In the genomic region with DNA sequence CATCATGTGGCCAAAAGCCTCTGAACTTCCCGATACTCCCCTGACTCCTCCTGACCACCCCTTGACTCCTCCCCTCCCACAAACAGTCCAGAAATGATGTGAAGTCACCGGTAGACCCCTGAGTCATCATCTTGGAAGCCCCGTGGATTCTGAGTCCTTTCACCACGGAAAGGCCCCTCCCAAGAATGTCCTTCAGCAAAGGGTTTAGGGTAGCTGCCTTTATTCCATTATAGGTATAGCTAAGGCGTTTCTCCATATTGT, we compare ENCODE assay signal across 22 mouse cellular contexts. TPM values are rescaled to one million over a fixed set of nuclear protein-coding genes. Genes with fewer than 3 reads are reported as not detected.
DNase-seq lines count a peak whose midpoint lies in the region; ATAC-seq and TF ChIP-seq lines count a peak whose summit lies in the region.
"Had no signal": no experiment of that assay in that cellular context is flagged by ENCODE, and none has a peak within 500 bp of the region (broad histone marks: within the 10 kb centered on the region; RNA-seq: fewer than 3 reads in every experiment).

No protein-coding gene starts in this region.

- peaks cover 27% of the 10 kb centered on the region for H3K27me3 ChIP-seq in hindbrain, embryonic 11.5 days (ENCODE audit: control insufficient read depth, insufficient read depth, low read length)
- peaks cover 13% of the 10 kb centered on the region for H3K27me3 ChIP-seq in hindbrain, embryonic 16.5 days (replicated peaks; ENCODE audit: control insufficient read depth, insufficient read depth, low read length)
- H3K27me3 ChIP-seq in E14TG2a.4 (ENCODE audit: insufficient read depth, low read length) = peaks cover 77% of the 10 kb centered on the region
- H3K27me3 ChIP-seq: embryonic facial prominence, embryonic 12.5 days had no signal

- intact Hi-C loops in heart, postnatal 25 days (cut with DNase I) = no loop called here

- H3K27ac ChIP-seq in hindbrain, embryonic 11.5 days (ENCODE audit: low read depth, low read length) = no peak overlapping the region
- H3K27ac ChIP-seq in hindbrain, embryonic 16.5 days (ENCODE audit: low read depth, low read length) = no peak overlapping the region
- H3K27ac ChIP-seq: embryonic facial prominence, embryonic 12.5 days had no signal

- H3K9me3 ChIP-seq in hindbrain, embryonic 11.5 days (ENCODE audit: control insufficient read depth, low read length) = no peaks in the 10 kb centered on the region
- H3K9me3 ChIP-seq in hindbrain, embryonic 16.5 days (ENCODE audit: control insufficient read depth, low read length) = no peaks in the 10 kb centered on the region
- no peaks in the 10 kb centered on the region for H3K9me3 ChIP-seq in E14TG2a.4 (ENCODE audit: low read length)
- H3K9me3 ChIP-seq: embryonic facial prominence, embryonic 12.5 days; megakaryocyte, embryonic 14.5 days had no signal

- H3K36me3 ChIP-seq in hindbrain, embryonic 11.5 days (ENCODE audit: control insufficient read depth, insufficient read depth, low read length) = no peaks in the 10 kb centered on the region
- no peaks in the 10 kb centered on the region for H3K36me3 ChIP-seq in hindbrain, embryonic 16.5 days (ENCODE audit: control insufficient read depth, insufficient read depth, low read length)
- H3K36me3 ChIP-seq in E14TG2a.4 (ENCODE audit: insufficient read depth, low read length) = no peaks in the 10 kb centered on the region
- H3K36me3 ChIP-seq: embryonic facial prominence, embryonic 12.5 days had no signal

- 22% methylated on average over 5 of the region's 5 CpGs for WGBS in hindbrain, embryonic 11.5 days
- WGBS in hindbrain, embryonic 16.5 days = 18% methylated on average over 5 of the region's 5 CpGs

- no peak overlapping the region for H3K4me2 ChIP-seq in hindbrain, embryonic 11.5 days (replicated peaks; ENCODE audit: low read depth, low read length)
- no peak overlapping the region for H3K4me2 ChIP-seq in hindbrain, embryonic 16.5 days (ENCODE audit: low read length)
- H3K4me2 ChIP-seq: embryonic facial prominence, embryonic 12.5 days had no signal

- TF ChIP-seq CTCF in E14TG2a.4 (conservative IDR thresholded peaks at IDR 0.05; ENCODE audit: low read length) = no peak

- H3K4me3 ChIP-seq in hindbrain, embryonic 11.5 days (ENCODE audit: low read depth, low read length) = no peak overlapping the region
- H3K4me3 ChIP-seq in hindbrain, embryonic 16.5 days (ENCODE audit: low read length) = no peak overlapping the region
- H3K4me3 ChIP-seq in E14TG2a.4 (replicated peaks; ENCODE audit: low read length) = 0 out of 2 replicates have a peak overlapping the region, but pooled peaks have one; percentile 24
- H3K4me3 ChIP-seq: embryonic facial prominence, embryonic 12.5 days; megakaryocyte, embryonic 14.5 days had no signal

- DNase-seq in hindbrain, embryonic 11.5 days (ENCODE audit: low spot score) = no peak
- peak; percentile 30 for DNase-seq in 3T3-L1 (ENCODE audit: low read depth, low spot score)
- DNase-seq in embryo, embryonic 10.5 days (ENCODE audit: low spot score) = peak; percentile 44
- DNase-seq in heart, postnatal 25 days (ENCODE audit: low spot score) = no peak
- DNase-seq: gastrocnemius, postnatal 25 days; kidney, adult 9 months; lung, postnatal 10 days; right cerebral cortex, postnatal 25 days; thymus, postnatal 25 days had no signal

- H3K9ac ChIP-seq in hindbrain, embryonic 11.5 days (ENCODE audit: low read depth, low read length) = no peak overlapping the region
- no peak overlapping the region for H3K9ac ChIP-seq in hindbrain, embryonic 16.5 days (ENCODE audit: low read depth, low read length)
- H3K9ac ChIP-seq: embryonic facial prominence, embryonic 12.5 days had no signal

- H3K4me1 ChIP-seq in hindbrain, embryonic 11.5 days (replicated peaks; ENCODE audit: control insufficient read depth, insufficient read depth, low read length) = 0 out of 2 replicates have a peak, but pooled peaks cover 2% of the 10 kb centered on the region
- peaks cover 6% of the 10 kb centered on the region for H3K4me1 ChIP-seq in hindbrain, embryonic 16.5 days (ENCODE audit: control insufficient read depth, insufficient read depth, low read depth, low read length)
- peaks cover 32% of the 10 kb centered on the region for H3K4me1 ChIP-seq in E14TG2a.4 (replicated peaks; ENCODE audit: low read depth, low read length)
- H3K4me1 ChIP-seq: megakaryocyte, embryonic 14.5 days had no signal

- ATAC-seq in hindbrain, embryonic 11.5 days (ENCODE audit: low FRiP score) = peak; percentile 18; the same call in 1 of the 2 replicates
- no peak for ATAC-seq in hindbrain, embryonic 16.5 days
- ATAC-seq in CD4-positive, CD25-positive, alpha-beta regulatory T cell, adult 4 months = no peak

RNA-seq across cellular contexts. Expression of a gene that starts 10.6 kb away (rescaled TPM):
- polyA plus RNA-seq in hindbrain, embryonic 11.5 days (2014; fragmentation: Nextera tagmentation; extraction: Ambion mirVana) = 0.26 TPM in 1 of 2 replicates, not detected in the other
- polyA plus RNA-seq in hindbrain, embryonic 16.5 days (2015; fragmentation: Nextera tagmentation; extraction: Ambion mirVana) = 0.18 and 0.25 TPM in 2 replicates
- total RNA-seq in heart, postnatal 25 days (2021) = not detected
- not detected for polyA plus RNA-seq in CD4-positive, CD25-positive, alpha-beta regulatory T cell, adult 4 months (2017; shearing (Covaris generic))
- total RNA-seq: CH12.LX; gastrocnemius, postnatal 25 days; heart, adult 8-10 months; layer of hippocampus, postnatal 14 days; left cerebral cortex, postnatal 14 days had no signal
- polyA plus RNA-seq: heart, embryonic 16.5 days; large intestine, adult 2 months; limb, embryonic 14.5 days; liver, embryonic 16.5 days had no signal

RNA-seq across cellular contexts. Expression of a gene that starts 56.7 kb away (rescaled TPM):
- 33.6 and 36.1 TPM in 2 replicates for polyA plus RNA-seq in hindbrain, embryonic 11.5 days (2014; fragmentation: Nextera tagmentation; extraction: Ambion mirVana)
- 20.1 and 23.5 TPM in 2 replicates for polyA plus RNA-seq in hindbrain, embryonic 16.5 days (2015; fragmentation: Nextera tagmentation; extraction: Ambion mirVana)
- 10 to 100 TPM; 11.1 to 13.4 TPM for total RNA-seq in heart, postnatal 25 days (2021)
- 10 to 100 TPM; 18.1 to 34.5 TPM for polyA plus RNA-seq in CD4-positive, CD25-positive, alpha-beta regulatory T cell, adult 4 months (2017; shearing (Covaris generic))

RNA-seq across cellular contexts. Expression of a gene that starts 56.9 kb away (rescaled TPM):
- 115 and 116 TPM in 2 replicates for polyA plus RNA-seq in hindbrain, embryonic 11.5 days (2014; fragmentation: Nextera tagmentation; extraction: Ambion mirVana)
- polyA plus RNA-seq in hindbrain, embryonic 16.5 days (2015; fragmentation: Nextera tagmentation; extraction: Ambion mirVana) = 96.8 and 104 TPM in 2 replicates
- 10 to 100 TPM; 54.0 to 65.7 TPM for total RNA-seq in heart, postnatal 25 days (2021)
- 10 to 100 TPM; 45.0 to 54.4 TPM for polyA plus RNA-seq in CD4-positive, CD25-positive, alpha-beta regulatory T cell, adult 4 months (2017; shearing (Covaris generic))

Comparison
In these comparisons a context has a peak if more than half of its experiments do, and no peak if none do; other contexts are left out.
1. DNase-seq: peak in 3T3-L1 (single experiment) and embryo, embryonic 10.5 days (single experiment); none in hindbrain, embryonic 11.5 days (single experiment) and heart, postnatal 25 days (single experiment).